ENCODE assay signal across 8 mouse cellular contexts in genomic region chr19:15965082-15965481, GRCm38 (mm10). TPM values are rescaled to one million over a fixed set of nuclear protein-coding genes. Genes with fewer than 3 reads are reported as not detected.
DNase-seq lines count a peak whose midpoint lies in the region; ATAC-seq lines count a peak whose summit lies in the region.

No protein-coding gene starts in this region.

- WGBS in forebrain, embryonic 13.5 days = 43% methylated on average over 3 of the region's 3 CpGs
- 57% methylated on average over 3 of the region's 3 CpGs for WGBS in intestine, embryonic 15.5 days
- 39% methylated on average over 3 of the region's 3 CpGs for WGBS in liver, embryonic 15.5 days (ENCODE audit: insufficient replicate concordance)
- 59% methylated on average over 3 of the region's 3 CpGs for WGBS in neural tube, embryonic 13.5 days

- no peaks in the 10 kb centered on the region for H3K9me3 ChIP-seq in forebrain, embryonic 13.5 days (replicated peaks)
- no peaks in the 10 kb centered on the region for H3K9me3 ChIP-seq in intestine, embryonic 15.5 days
- no peaks in the 10 kb centered on the region for H3K9me3 ChIP-seq in liver, embryonic 15.5 days (replicated peaks)
- no peaks in the 10 kb centered on the region for H3K9me3 ChIP-seq in neural tube, embryonic 13.5 days

- H3K4me2 ChIP-seq in forebrain, embryonic 13.5 days = no peak overlapping the region
- no peak overlapping the region for H3K4me2 ChIP-seq in intestine, embryonic 15.5 days (replicated peaks)
- H3K4me2 ChIP-seq in liver, embryonic 15.5 days = no peak overlapping the region
- no peak overlapping the region for H3K4me2 ChIP-seq in neural tube, embryonic 13.5 days

- peak; percentile 38 to 51 for DNase-seq in right cerebral cortex, adult 2 months (ENCODE audit: low spot score in 2 of 2)
- no peak for DNase-seq in right cerebral cortex, postnatal 14 days
- peak; percentile 19 for DNase-seq in T-cell, adult 2 months (ENCODE audit: low spot score)
- no peak for DNase-seq in ovary, postnatal 36 days (ENCODE audit: low spot score)

- peaks cover 84% of the 10 kb centered on the region for H3K36me3 ChIP-seq in forebrain, embryonic 13.5 days (ENCODE audit: poor library complexity, severe bottlenecking)
- peaks cover 3% of the 10 kb centered on the region; the same call in 1 of the 2 replicates for H3K36me3 ChIP-seq in intestine, embryonic 15.5 days
- peaks cover 14% of the 10 kb centered on the region; the same call in 1 of the 2 replicates for H3K36me3 ChIP-seq in liver, embryonic 15.5 days (replicated peaks)
- H3K36me3 ChIP-seq in neural tube, embryonic 13.5 days = peaks cover 82% of the 10 kb centered on the region

- H3K4me3 ChIP-seq in forebrain, embryonic 13.5 days = no peak overlapping the region
- H3K4me3 ChIP-seq in intestine, embryonic 15.5 days (replicated peaks) = no peak overlapping the region
- no peak overlapping the region for H3K4me3 ChIP-seq in liver, embryonic 15.5 days (replicated peaks)
- no peak overlapping the region for H3K4me3 ChIP-seq in neural tube, embryonic 13.5 days

- H3K4me1 ChIP-seq in forebrain, embryonic 13.5 days = no peaks in the 10 kb centered on the region
- H3K4me1 ChIP-seq in intestine, embryonic 15.5 days (replicated peaks) = no peaks in the 10 kb centered on the region
- H3K4me1 ChIP-seq in liver, embryonic 15.5 days (replicated peaks) = no peaks in the 10 kb centered on the region; the same call in 1 of the 2 replicates
- H3K4me1 ChIP-seq in neural tube, embryonic 13.5 days (replicated peaks) = no peaks in the 10 kb centered on the region

- H3K9ac ChIP-seq in forebrain, embryonic 13.5 days = no peak overlapping the region
- H3K9ac ChIP-seq in intestine, embryonic 15.5 days = no peak overlapping the region
- H3K9ac ChIP-seq in liver, embryonic 15.5 days = no peak overlapping the region
- no peak overlapping the region for H3K9ac ChIP-seq in neural tube, embryonic 13.5 days

- peak; percentile 85 for ATAC-seq in forebrain, embryonic 13.5 days
- ATAC-seq in intestine, embryonic 15.5 days = peak; percentile 71
- ATAC-seq in liver, embryonic 15.5 days (ENCODE audit: insufficient read depth) = peak; percentile 37; the same call in 1 of the 2 replicates
- ATAC-seq in neural tube, embryonic 13.5 days (ENCODE audit: low read depth) = peak; percentile 77

- H3K27ac ChIP-seq in forebrain, embryonic 13.5 days = no peak overlapping the region
- no peak overlapping the region for H3K27ac ChIP-seq in intestine, embryonic 15.5 days
- no peak overlapping the region for H3K27ac ChIP-seq in liver, embryonic 15.5 days (replicated peaks)
- no peak overlapping the region for H3K27ac ChIP-seq in neural tube, embryonic 13.5 days (replicated peaks)

- no peaks in the 10 kb centered on the region for H3K27me3 ChIP-seq in forebrain, embryonic 13.5 days
- no peaks in the 10 kb centered on the region for H3K27me3 ChIP-seq in intestine, embryonic 15.5 days (replicated peaks)
- H3K27me3 ChIP-seq in liver, embryonic 15.5 days = no peaks in the 10 kb centered on the region
- H3K27me3 ChIP-seq in neural tube, embryonic 13.5 days = no peaks in the 10 kb centered on the region

RNA-seq across cellular contexts. Expression of gene Psat1, which starts 17.9 kb away (rescaled TPM):
- 178 and 188 TPM in 2 replicates for polyA plus RNA-seq in forebrain, embryonic 13.5 days (2015; fragmentation: Nextera tagmentation; extraction: Ambion mirVana)
- 74.6 and 82.0 TPM in 2 replicates for polyA plus RNA-seq in intestine, embryonic 15.5 days (2015; fragmentation: Nextera tagmentation; extraction: Ambion mirVana)
- 169 and 208 TPM in 2 replicates for polyA plus RNA-seq in liver, embryonic 15.5 days (2015; fragmentation: Nextera tagmentation; extraction: Ambion mirVana)
- 76.2 and 83.5 TPM in 2 replicates for polyA plus RNA-seq in neural tube, embryonic 13.5 days (2015; fragmentation: Nextera tagmentation; extraction: Ambion mirVana)

RNA-seq across cellular contexts. Expression of gene Cep78, which starts 19.7 kb away (rescaled TPM):
- 49.9 and 57.5 TPM in 2 replicates for polyA plus RNA-seq in forebrain, embryonic 13.5 days (2015; fragmentation: Nextera tagmentation; extraction: Ambion mirVana)
- 16.6 and 18.5 TPM in 2 replicates for polyA plus RNA-seq in intestine, embryonic 15.5 days (2015; fragmentation: Nextera tagmentation; extraction: Ambion mirVana)
- 7.3 and 7.8 TPM in 2 replicates for polyA plus RNA-seq in liver, embryonic 15.5 days (2015; fragmentation: Nextera tagmentation; extraction: Ambion mirVana)
- polyA plus RNA-seq in neural tube, embryonic 13.5 days (2015; fragmentation: Nextera tagmentation; extraction: Ambion mirVana) = 40.6 and 42.3 TPM in 2 replicates

Comparison
In these comparisons a context has a peak if more than half of its experiments do, and no peak if none do; other contexts are left out.
1. DNase-seq: peak in right cerebral cortex, adult 2 months (2 of 2) and T-cell, adult 2 months (single experiment); none in right cerebral cortex, postnatal 14 days (single experiment) and ovary, postnatal 36 days (single experiment).
2. Peak in every context shown above with its lines, with median percentiles within 50 percentile points of each other: ATAC-seq.